Mouse (Mus musculus) brain, embryonic 18.5 days (tissue): ENCODE data around the gene Acad8.

ENCODE experiments used
- DNase-seq: peaks from one replicate; pipeline ENCODE4 v3.0.0-alpha.2; 2012; ENCODE audit warnings: low read depth, low spot score

Acad8 gene

DNA sequence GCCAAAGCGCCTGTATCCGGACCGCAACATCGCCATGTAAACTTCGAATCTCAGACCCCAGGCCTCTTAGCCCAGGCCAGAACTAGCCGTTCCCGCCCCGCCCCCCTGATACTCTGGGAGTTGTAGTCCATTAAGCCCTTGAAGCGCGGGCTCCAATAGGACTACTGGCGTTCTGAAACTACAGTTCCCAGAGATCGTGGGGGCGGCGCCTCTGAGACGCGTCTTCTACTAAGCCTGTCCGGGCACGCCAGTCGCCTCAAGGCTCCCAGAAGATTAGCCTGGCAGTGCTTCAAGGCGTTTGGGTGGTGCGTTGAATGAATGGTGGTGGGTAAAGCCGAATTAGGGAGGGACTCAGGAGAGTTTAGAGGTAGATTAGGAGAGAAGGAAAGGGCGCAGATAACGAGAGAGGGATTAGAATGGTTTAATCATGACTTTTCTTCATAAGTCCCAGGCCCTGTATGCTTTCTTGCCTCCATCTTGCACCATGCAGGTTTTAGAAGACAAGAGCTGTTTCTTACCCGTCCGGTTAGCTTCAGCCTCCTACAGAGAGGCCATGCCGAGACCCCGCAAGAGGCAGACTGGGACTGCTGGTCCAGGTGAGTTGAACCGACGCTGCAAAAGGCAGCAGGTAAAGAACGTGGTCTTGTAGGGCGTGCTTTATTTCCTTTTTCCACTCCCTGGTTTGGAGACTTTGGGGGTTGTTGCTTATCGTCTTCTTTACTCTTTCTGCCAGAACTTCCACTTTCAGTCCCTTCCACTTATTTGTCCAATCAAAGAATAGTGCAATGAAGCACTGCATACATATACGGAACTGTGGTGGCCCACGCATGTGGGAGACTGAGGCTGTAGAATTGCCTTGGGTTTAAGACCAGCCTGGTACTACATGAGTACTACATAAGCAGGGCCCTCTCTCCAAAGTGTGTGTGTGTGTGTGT is at the start of gene Acad8, which contains the start of gene Thyn1:
Gene Acad8 (minus strand): TSS at position 106 of the 935 bp plus-strand sequence.
Gene Thyn1 (plus strand): TSS at position 250 of the 935 bp plus-strand sequence.
- peak; percentile 94 for DNase-seq

DNA sequence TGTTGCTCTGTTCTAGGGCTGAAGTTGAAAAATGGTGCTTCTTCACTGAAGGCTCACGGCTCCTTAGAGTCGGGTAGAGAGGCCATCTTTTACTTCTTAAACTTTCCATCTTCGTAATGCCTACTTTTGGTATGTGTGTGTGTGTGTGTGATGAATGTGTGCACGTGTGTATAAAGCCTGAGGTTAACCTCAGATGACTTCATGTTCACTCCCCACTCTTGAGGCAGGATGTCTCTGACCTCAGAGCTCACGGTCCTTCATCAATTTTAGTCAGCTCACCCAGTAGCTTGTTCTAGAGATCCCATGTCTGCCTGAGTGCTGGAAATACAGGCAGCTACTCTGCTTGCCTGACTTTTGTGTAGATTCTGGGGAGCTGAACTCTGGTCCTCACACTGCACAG is 44.5 kb upstream of the Acad8 start:
- no peak for DNase-seq

DNA sequence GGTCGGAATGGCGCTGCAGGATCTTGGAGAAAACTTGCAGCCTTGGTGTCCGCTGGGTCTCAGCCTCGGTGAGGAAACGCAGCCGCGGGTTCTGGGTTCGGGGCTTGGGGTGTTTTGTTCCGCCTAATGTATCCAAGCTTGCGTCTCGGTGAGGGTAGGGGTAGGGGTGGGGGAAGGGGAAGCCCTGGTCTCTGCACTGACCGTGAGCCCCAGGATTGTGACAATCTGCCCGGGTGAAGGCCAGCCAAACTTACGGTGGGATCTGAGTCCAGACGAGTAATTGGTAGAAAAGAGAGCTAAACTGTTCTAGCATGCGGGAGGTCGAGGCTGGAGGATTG is 31.4 kb upstream of the Acad8 start:
- no peak for DNase-seq

DNA sequence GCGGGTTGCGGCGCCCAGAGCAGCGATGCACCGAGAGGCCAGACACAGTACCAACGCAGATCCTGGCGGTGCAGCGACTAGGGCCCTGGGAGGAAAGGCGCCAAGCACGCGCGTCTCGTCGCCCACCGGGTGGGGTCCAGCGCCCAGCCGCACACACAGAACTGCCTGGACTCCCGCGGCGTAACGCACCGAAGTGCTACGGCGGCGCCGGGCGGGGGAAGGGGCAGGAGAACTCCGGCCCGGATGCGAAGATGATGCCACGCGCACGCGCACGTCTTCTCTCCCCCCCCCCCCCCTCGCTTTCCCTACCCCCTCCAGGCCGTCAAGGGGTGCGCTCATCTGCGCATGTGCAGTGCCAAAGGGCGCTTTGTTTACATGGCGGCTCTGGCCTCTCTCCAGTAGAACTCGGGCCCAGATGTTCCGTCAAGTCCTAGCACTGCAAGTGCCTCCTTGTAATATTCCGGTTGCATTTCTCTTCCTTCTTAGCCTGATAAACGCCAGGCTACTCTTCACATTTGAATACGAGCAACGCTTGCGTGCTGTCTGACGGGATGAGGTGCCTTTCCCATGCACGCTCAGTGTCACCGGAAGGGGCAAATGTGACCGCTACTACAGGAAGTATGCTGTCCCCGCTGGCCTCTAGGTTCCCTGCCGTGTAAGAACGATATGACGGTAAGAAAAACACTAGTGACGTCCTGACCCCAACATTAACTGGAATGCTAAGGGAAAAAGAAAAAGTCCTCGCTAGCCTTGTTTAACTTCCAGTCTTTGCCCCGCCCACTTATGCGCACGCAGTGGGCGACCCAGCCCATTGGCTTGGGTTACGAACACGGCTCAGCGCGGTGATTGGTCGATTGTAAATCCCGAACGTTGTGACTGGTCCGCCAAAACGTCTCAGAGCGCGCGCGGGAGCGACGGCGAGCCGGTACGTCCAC is 30.7 kb upstream of the Acad8 start, which contains the start of the genes Vps26b and Ncapd3:
Gene Vps26b (minus strand): TSS at position 238 of the 935 bp plus-strand sequence.
Gene Ncapd3 (plus strand): TSS at position 348 of the 935 bp plus-strand sequence.
- DNase-seq = peak; percentile 96

DNA sequence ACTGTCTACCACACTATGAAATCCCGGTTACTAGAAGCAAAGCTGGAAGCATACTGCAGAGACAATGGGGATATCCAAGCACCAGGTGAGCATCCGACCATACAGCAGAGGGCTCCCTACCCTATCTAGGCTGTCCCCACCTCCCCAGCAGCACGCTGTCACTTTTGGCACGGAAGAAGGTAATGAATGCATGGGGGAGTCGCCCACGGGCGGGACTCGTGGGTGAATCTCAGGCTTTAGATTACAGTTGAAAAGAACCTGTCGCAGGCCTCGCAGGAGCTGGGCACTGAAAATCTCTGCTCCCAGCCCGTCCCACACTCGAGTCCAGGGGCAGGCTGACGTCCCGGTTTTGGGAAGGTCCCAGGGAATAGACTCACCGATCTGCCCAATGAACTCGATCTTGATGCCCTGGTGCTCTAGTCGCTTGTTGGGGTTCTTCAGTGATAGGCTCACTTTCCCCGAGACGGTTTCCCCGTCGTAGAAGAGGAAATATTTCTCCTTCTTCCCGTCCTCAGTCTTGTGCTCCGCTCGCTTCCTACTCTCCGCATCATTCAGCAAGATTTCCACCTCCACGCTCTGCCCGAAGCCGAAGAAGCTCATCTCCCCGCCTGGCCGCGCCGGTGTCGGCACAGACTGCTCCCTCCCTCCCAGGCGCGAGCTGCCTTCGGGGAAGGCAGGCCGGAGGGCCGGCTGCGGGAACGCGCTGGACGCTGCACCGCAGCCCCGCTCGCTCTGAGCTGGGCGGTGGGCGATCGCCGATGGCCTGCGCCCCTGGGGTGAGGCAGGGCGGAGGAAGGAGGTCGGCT is 29.9 kb upstream of the Acad8 start:
- DNase-seq = no peak

DNA sequence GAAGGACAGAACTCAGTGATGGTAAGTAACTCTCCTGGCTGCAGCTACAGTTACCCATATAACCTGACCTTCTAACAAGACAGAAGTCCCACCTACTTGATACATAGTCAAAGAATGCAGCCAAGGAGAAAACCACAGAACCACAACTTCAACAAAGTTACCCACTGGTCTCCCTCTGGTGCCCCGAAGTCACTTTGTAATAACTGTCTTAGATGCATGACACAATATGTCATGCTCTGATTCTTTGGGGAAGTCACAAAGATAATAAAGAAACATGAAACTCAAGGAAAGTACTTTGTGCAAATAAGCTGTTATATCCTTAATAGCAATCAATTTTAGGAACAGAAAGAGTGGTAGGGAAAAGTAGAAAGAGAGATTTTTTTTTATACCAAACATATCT is 27.3 kb upstream of the Acad8 start:
- DNase-seq = no peak

DNA sequence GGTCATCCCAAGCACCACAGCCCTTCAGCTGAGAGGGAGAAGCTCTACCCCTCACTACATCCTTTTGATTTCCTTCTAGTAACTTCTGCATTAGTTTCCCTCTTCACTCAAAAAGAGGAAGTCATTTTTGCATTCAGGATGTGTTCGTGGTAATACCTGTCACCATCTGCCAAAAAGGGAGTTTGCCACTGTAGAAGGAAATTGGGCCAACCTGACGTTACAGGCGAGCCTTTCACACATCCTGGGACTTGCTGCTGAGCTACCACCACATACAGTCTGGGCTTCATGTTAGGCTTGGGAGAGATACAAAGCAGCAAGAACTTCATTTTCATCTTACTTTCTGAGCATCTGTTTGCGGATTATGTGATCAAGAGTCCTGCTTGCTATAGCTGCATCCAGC is 24.3 kb upstream of the Acad8 start:
- DNase-seq = no peak

DNA sequence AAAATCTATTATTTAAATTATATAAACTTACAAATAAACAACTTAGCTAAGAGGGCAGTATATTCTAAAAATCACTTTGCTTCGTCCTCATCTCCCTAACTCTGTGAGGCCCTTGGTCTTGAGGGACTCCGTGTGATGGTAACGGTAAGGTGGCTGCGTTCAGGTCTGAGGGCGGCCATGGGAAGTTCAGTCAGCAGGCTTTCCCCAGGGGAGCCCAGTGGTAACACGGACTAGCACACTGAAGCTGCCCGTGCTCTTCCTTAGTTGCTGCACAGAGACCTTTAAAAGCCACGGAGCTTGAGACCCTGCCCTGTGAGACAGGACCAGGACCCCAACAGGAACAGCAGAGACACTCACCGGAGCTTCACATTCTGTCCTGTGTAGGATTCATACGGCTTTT is 19.6 kb upstream of the Acad8 start:
- DNase-seq = no peak

DNA sequence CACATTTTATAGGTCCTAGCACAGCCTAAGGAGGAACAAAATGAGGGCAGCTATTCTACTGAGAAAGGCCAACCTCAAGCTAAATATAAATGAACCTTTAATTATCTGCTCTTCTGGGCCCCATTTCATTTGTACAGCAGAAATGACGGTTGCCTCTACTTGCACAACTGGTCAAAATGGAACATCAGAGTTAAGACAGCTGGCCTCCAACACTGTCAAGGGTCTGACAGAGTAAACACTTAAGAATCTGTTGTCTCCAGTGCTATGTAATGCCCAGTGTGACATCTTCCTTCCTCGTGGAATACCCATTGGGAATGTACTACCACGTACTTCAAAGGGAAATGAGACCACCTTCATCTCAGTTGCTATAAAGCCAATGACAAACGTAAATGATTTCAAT is 12.2 kb upstream of the Acad8 start:
- no peak for DNase-seq

DNA sequence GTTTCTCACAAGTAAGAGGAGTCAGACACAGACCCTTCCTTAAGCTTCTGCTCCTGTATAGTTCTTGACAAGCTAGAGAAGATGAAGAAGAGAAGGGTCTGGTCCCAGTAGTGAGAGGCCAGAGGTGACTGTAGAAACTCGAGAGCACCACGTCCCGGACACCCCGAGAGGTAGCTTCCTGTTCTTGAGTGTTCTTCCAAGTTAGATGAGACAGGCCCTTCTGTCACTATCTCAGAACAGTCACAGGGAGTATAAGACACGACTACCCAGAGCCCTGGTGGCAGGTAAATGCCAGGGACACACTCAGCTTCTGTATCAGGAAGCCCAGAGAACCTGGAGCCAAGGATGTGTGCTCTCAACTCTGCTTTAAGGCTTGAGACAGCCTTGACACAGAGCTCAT is 9.9 kb upstream of the Acad8 start:
- DNase-seq = no peak

DNA sequence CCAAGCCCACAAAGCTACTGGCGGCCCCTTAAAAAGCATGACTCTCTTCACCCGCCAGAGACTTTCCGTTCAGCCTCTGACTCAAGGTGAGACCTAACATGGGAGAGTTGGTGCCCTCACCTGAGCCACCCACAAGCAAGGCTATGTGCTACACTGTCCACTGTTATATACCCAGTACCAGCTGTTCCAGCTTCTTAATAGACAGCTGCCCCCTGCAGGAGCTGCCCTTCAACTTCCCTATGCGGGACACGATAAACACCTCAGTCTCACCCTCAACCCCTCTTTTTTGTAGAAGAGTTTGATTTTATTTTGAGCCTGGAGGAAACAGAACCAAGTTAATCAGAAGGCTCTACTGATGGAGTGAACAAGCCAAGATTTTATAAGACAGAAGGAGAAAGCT is 7.5 kb upstream of the Acad8 start:
- no peak for DNase-seq

DNA sequence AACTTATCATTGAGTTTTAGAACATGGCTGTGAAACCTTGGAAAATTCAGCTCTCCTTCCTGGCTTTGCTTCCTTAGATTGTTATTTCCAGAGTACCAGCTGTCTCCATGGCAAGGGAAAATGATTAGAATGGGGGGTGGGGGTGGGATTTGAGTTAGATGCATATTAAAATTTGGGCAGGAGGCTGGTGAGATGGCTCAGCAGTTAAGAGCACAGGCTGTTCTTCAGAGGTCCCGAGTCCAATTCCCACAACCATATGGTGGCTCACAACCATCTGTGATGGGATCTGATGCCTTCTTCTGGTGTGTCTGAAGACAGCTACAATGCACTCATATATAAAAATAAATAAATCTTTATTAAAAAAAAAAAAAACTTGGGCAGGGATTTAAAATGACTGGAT is 6.6 kb upstream of the Acad8 start:
- peak; percentile 46 for DNase-seq

DNA sequence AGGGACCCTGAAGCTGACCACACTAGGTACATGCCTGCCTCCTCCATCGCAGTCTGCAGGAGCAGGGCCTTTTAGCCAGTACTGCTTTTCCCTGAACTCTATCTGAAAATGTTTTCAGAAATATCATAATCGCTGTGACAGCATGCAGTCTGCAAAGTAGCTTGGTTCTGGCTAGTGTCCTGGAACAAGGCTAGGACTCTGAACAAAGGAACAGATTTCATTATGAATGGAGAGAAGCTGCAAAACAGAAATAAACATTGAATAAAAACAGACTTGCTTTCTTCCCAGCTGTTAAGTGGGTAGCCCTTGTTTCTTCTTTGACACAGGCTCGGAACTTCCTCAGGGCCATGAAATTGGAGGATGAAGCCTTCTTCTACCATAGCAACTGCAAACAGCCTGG is 5.9 kb upstream of the Acad8 start:
- no peak for DNase-seq

DNA sequence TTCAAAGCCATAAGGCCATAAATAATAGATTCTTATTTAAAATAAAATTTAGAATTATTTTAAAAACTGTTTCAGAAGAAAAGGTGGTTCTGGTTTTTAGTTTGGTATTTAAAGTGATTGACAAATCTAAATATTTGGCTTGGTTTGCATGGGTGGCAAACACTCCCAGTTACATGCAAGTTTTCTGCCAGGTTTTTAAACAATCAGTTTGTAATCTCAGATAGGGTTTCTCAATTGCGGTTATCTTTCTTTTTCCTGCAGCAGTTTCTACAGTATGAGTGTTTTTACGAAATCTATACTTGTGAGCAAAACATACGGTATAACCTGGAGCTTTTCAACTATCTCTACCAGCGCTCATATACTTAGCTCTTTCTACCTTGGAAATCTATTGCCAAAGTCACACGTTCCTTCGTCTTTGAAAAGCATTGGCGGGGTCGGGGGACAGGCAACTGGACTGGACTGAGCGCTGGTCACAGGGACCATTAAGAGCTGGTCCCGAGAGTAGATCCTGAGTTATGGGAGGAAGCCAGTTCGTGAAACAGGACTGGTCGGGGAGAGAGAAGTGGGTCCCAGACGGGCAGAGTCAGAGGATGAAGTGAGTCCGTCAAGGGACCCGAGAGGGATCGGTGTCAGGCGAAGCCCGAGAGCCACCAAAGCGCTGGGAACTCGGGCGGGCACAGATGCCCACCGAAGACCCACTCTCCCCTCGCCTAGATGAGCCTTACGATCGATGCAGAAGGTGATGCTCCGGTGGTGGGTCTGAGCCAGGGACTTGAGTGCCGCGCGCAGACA is 501 bp downstream of the Acad8 start:
- no peak for DNase-seq

DNA sequence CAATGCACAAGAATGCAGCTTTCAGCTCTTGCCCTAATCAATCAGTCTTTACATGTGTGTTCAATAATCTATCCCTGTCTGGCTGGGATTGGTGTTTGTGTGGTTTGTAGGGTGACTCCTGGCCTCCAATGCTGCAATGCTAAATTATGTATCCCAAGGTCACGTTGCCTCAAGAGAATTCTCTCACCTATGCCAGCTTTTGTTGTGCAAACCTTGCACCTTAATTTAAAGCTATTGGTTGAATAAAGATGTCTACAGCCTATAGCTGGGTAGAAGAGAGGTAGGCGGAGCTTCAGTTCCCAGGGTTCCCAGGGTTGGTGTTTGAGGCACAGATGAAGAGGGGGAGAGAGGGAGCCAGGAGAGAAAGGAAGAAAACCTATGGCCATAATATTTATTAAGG is 1.9 kb downstream of the Acad8 start:
- no peak for DNase-seq

DNA sequence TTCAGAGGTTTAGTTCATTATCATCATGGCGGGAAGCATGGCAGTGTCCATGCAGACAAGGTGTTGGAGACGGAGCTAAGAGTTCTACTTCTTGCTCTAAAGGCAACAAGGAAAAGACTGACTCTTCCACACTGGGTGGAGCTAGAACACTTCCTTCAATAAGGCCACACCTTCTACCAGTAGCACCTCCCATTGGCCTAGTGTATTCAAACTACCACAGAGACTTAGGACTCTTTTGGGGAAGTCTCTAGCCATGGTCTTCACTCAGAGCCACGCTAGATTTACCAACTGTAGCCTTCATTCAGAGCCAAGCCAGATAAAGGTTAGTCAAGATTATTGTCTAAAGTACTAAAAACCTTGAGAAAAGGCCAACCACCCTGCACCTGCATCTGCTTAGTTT is 2.3 kb downstream of the Acad8 start:
- no peak for DNase-seq

DNA sequence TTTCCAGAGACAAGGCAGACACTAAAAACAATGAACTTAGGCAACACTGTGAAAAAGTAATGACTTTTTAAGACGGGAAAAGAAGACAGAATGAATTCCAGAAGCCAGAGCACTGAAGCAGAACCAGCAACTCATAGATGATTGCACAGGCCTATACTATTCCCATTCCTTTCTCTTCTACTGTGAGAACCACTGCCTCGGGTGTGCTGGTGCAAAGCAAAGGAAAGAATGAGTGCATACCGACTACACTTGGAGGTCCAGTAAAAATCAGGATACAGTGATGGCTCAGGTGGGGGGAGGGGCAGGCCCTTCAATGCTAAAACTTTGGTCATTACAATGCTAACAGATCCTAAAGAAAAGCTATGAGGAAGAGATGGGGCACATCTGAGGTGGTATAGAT is 5.5 kb downstream of the Acad8 start:
- no peak for DNase-seq

DNA sequence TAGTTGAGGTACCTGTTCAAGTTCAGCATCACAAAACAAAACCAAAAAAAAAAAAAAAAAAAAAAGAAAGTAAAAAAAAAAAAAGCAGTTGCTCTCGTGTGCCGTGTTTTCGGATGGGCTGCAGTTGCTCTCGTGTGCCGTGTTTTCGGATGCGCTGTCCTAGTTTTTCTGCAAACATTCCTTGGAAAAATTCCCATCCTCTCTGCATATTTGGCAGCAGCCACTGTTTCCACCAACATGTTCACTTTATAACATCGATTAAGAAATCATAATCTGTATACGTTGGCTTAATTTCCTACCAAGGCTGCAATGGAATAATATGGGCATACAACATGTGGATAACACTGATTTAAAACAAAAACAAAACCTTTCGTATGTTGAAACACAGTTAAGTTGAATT is 6.2 kb downstream of the Acad8 start:
- no peak for DNase-seq

DNA sequence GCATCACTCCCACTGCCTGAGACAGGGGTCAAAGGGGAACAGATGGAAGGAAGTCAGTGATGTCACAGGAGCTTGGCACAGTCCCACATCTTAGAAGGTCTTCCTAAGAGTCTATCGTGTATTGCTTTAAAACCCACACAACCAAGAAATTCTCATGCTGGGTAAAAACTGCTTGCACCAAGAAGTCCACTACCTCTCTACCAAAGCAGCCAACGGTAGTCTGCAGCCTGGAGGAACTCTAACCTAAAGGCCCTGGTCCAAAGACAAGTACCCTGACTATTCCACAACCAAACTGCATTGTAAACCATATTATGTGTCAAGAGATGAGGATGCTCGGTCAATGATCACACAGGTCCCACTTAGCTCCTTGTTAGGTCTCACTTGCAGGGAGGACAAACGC is 9.2 kb downstream of the Acad8 start:
- no peak for DNase-seq

DNA sequence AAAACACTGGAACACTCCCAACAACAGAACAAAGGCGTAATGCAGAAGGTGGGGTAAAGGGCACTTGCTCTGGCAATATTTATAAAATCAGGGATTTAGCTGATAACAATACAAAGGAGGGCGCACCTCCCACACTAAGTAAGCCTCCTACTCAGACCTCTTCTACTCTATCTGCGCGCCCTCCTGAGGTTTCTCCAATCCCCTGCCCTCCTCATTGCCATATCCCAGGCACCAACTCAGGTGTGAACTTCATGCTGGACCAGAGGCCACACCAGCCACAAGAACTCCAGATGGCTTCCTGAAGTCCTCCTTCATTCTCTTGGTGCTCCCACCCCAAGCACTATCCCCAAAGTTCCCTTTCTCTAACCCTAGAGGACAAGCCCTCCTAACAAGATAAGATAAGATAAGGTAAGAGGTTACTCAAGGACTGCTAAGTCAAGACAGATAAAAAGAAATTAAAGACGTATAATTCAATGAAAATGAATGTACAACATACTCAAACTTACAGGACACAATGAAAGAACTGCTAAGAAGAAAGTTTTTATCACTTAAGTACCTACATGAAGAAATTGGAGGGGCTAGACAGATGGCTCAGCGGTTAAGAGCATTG is 13.6 kb downstream of the Acad8 start:
- DNase-seq = no peak
